Mouse (Mus musculus) embryonic facial prominence, embryonic 13.5 days (tissue): ENCODE measurements around the gene Selenof. TPM values are rescaled to one million over a fixed set of nuclear protein-coding genes. Genes with fewer than 3 reads are reported as not detected.
A peak's percentile ranks its signal among the peaks of the same experiment; 100 is the strongest.

Experiments
- ATAC-seq: fragments of 200-750 bp; cut with Nextera tagmentation; 2 replicates; pipeline ENCODE4 v1.8.0; 2017; ENCODE audit warnings: low read depth; ENCODE audit not compliant: insufficient number of reproducible peaks, insufficient read depth, low FRiP score, low TSS enrichment
- H3K27ac ChIP-seq: fragments of 300-500 bp; sonication (generic); 2 replicates; pipeline ENCODE4 v1.5.1; 2015; ENCODE audit warnings: moderate library complexity, mild to moderate bottlenecking, inconsistent platforms
- H3K27me3 ChIP-seq: fragments of 300-500 bp; sonication (generic); 2 replicates; pipeline ENCODE4 v1.6.1; 2015; ENCODE audit warnings: mild to moderate bottlenecking, inconsistent platforms
- H3K36me3 ChIP-seq: fragments of 300-500 bp; sonication (generic); 2 replicates; pipeline ENCODE4 v1.6.1; 2015; ENCODE audit warnings: mild to moderate bottlenecking, inconsistent platforms
- H3K4me1 ChIP-seq: fragments of 300-500 bp; sonication (generic); 2 replicates; pipeline ENCODE4 v1.6.1; 2015; ENCODE audit warnings: inconsistent platforms
- H3K4me2 ChIP-seq: fragments of 300-500 bp; sonication (generic); 2 replicates; pipeline ENCODE4 v1.6.1; 2015; ENCODE audit warnings: moderate library complexity, mild to moderate bottlenecking, inconsistent platforms
- H3K4me3 ChIP-seq: fragments of 300-500 bp; sonication (generic); 2 replicates; pipeline ENCODE4 v1.5.1; 2015; ENCODE audit warnings: mild to moderate bottlenecking, inconsistent platforms
- H3K9ac ChIP-seq: fragments of 300-500 bp; sonication (generic); 2 replicates; pipeline ENCODE4 v1.6.1; 2015; ENCODE audit warnings: mild to moderate bottlenecking, inconsistent platforms
- H3K9me3 ChIP-seq: fragments of 300-500 bp; sonication (generic); 2 replicates; pipeline ENCODE4 v1.6.1; 2016; ENCODE audit warnings: inconsistent platforms
- WGBS: fragments of 180-500 bp; shearing (Covaris S2); methylation state at CpG from one replicate; pipeline ENCODE4 v1.1.7; 2015; ENCODE audit warnings: mixed read lengths; 5-methylcytosine and 5-hydroxymethylcytosine counted together
- polyA plus RNA-seq: library from polyadenylated mRNA; unstranded; fragments of >200 nt; fragmentation: Nextera tagmentation; extraction: Ambion mirVana; gene quantifications from 2 replicates; pipeline ENCODE4 v1.2.1, GENCODE M21; 2015

The Selenof gene
- polyA plus RNA-seq, 1 experiment from 2014 or later = 619 TPM

- Histone ChIP-seq H3K4me1 (peaks cover 42% of the 10 kb centered on the region), H3K27ac (no peak overlapping the region), H3K9me3 (no peaks in the 10 kb centered on the region), H3K4me2 (no peak overlapping the region), H3K4me3 (no peak overlapping the region), H3K9ac (no peak overlapping the region), H3K36me3 (peaks cover 63% of the 10 kb centered on the region), H3K27me3 (no peaks in the 10 kb centered on the region)
- 79% methylated on average over 5 of the region's 5 CpGs for whole genome bisulfite sequencing
- no peak for ATAC-seq
These were observed 13.7 kb downstream of the Selenof start for GRCm38 (mm10) chr3:144583789-144584188.

GRCm38 (mm10) chr3:144584789-144585553, 14.9 kb downstream of the Selenof start:
- Histone ChIP-seq H3K27me3 (no peaks in the 10 kb centered on the region), H3K36me3 (peaks cover 58% of the 10 kb centered on the region), H3K4me3 (no peak overlapping the region), H3K4me2 (no peak overlapping the region), H3K27ac (no peak overlapping the region), H3K4me1 (peaks cover 42% of the 10 kb centered on the region), H3K9ac (no peak overlapping the region), H3K9me3 (no peaks in the 10 kb centered on the region)
- ATAC-seq = no peak
- 72% methylated on average over 6 of the region's 6 CpGs for WGBS

GRCm38 (mm10) chr3:144586731-144587130, 16.6 kb downstream of the Selenof start:
- H3K36me3 ChIP-seq = peaks cover 61% of the 10 kb centered on the region

GRCm38 (mm10) chr3:144589189-144589890, 19.2 kb downstream of the Selenof start:
- peaks cover 51% of the 10 kb centered on the region for H3K36me3 ChIP-seq

More at GRCm38 (mm10) chr3:144586731-144587130, 16.6 kb downstream of the Selenof start:
- H3K9me3 ChIP-seq = no peaks in the 10 kb centered on the region
- ATAC-seq = no peak
- H3K4me1 ChIP-seq = peaks cover 37% of the 10 kb centered on the region
- no peak overlapping the region for H3K4me3 ChIP-seq
- H3K27me3 ChIP-seq = no peaks in the 10 kb centered on the region
- peak overlapping the region; percentile 62; the same call in 1 of the 2 replicates for H3K27ac ChIP-seq
- WGBS = 76% methylated on average over 7 of the region's 7 CpGs
- no peak overlapping the region for H3K9ac ChIP-seq
- H3K4me2 ChIP-seq = no peak overlapping the region

GRCm38 (mm10) chr3:144592992-144593785, 23.1 kb downstream of the Selenof start:
- Histone ChIP-seq H3K27me3 (no peaks in the 10 kb centered on the region), H3K4me2 (no peak overlapping the region), H3K4me3 (no peak overlapping the region), H3K36me3 (peaks cover 53% of the 10 kb centered on the region), H3K9ac (no peak overlapping the region), H3K27ac (no peak overlapping the region), H3K9me3 (no peaks in the 10 kb centered on the region), H3K4me1 (no peaks in the 10 kb centered on the region)
- no peak for ATAC-seq
- WGBS = 82% methylated on average over 9 of the region's 9 CpGs

More at GRCm38 (mm10) chr3:144589189-144589890, 19.2 kb downstream of the Selenof start:
- Histone ChIP-seq H3K9me3 (no peaks in the 10 kb centered on the region), H3K4me1 (peaks cover 24% of the 10 kb centered on the region), H3K27ac (no peak overlapping the region), H3K4me3 (no peak overlapping the region), H3K9ac (no peak overlapping the region), H3K27me3 (no peaks in the 10 kb centered on the region), H3K4me2 (no peak overlapping the region)
- ATAC-seq = no peak
- WGBS = 82% methylated on average over 8 of the region's 8 CpGs

GRCm38 (mm10) chr3:144597121-144597520, 27.0 kb downstream of the Selenof start:
- H3K36me3 ChIP-seq = peaks cover 49% of the 10 kb centered on the region
- H3K27ac ChIP-seq = no peak overlapping the region
- H3K9ac ChIP-seq = no peak overlapping the region
- H3K27me3 ChIP-seq = no peaks in the 10 kb centered on the region
- no peaks in the 10 kb centered on the region for H3K4me1 ChIP-seq
- no peak overlapping the region for H3K4me2 ChIP-seq
- no peaks in the 10 kb centered on the region for H3K9me3 ChIP-seq
- WGBS = 83% methylated on average over 4 of the region's 4 CpGs
- ATAC-seq = no peak
- H3K4me3 ChIP-seq = no peak overlapping the region

- H3K36me3 ChIP-seq = peaks cover 47% of the 10 kb centered on the region
These were observed 27.8 kb downstream of the Selenof start for GRCm38 (mm10) chr3:144597790-144598467.

GRCm38 (mm10) chr3:144602413-144602812, 32.3 kb downstream of the Selenof start:
- Histone ChIP-seq H3K27me3 (no peaks in the 10 kb centered on the region), H3K9me3 (no peaks in the 10 kb centered on the region), H3K36me3 (peaks cover 31% of the 10 kb centered on the region), H3K4me1 (no peaks in the 10 kb centered on the region), H3K4me2 (no peak overlapping the region), H3K9ac (no peak overlapping the region), H3K27ac (no peak overlapping the region), H3K4me3 (no peak overlapping the region)
- WGBS = 64% methylated on average over 4 of the region's 4 CpGs
- ATAC-seq = no peak

More at GRCm38 (mm10) chr3:144597790-144598467, 27.8 kb downstream of the Selenof start:
- no peak for ATAC-seq
- H3K4me3 ChIP-seq = no peak overlapping the region
- no peak overlapping the region for H3K9ac ChIP-seq
- H3K9me3 ChIP-seq = no peaks in the 10 kb centered on the region
- no peaks in the 10 kb centered on the region for H3K4me1 ChIP-seq
- WGBS = 83% methylated on average over 12 of the region's 12 CpGs
- H3K27ac ChIP-seq = no peak overlapping the region
- H3K27me3 ChIP-seq = no peaks in the 10 kb centered on the region
- no peak overlapping the region for H3K4me2 ChIP-seq

GRCm38 (mm10) chr3:144602819-144603218, 32.7 kb downstream of the Selenof start:
- no peak overlapping the region for H3K9ac ChIP-seq
- H3K36me3 ChIP-seq = peaks cover 28% of the 10 kb centered on the region
- no peaks in the 10 kb centered on the region for H3K4me1 ChIP-seq
- ATAC-seq = no peak
- no peaks in the 10 kb centered on the region for H3K27me3 ChIP-seq
- H3K4me2 ChIP-seq = no peak overlapping the region
- no peaks in the 10 kb centered on the region for H3K9me3 ChIP-seq
- WGBS = 64% methylated on average over 7 of the region's 7 CpGs
- no peak overlapping the region for H3K4me3 ChIP-seq
- no peak overlapping the region for H3K27ac ChIP-seq

GRCm38 (mm10) chr3:144603558-144603957, 33.5 kb downstream of the Selenof start:
- Histone ChIP-seq H3K4me3 (no peak overlapping the region), H3K9me3 (no peaks in the 10 kb centered on the region), H3K36me3 (peaks cover 21% of the 10 kb centered on the region), H3K4me2 (no peak overlapping the region), H3K27ac (no peak overlapping the region), H3K27me3 (no peaks in the 10 kb centered on the region), H3K9ac (no peak overlapping the region), H3K4me1 (no peaks in the 10 kb centered on the region)
- ATAC-seq = no peak
- 86% methylated on average over 3 of the region's 3 CpGs for WGBS

GRCm38 (mm10) chr3:144604205-144604604, 34.1 kb downstream of the Selenof start:
- H3K27me3 ChIP-seq = no peaks in the 10 kb centered on the region
- 65% methylated on average over 7 of the region's 7 CpGs for WGBS
- ATAC-seq = no peak

More at GRCm38 (mm10) chr3:144604205-144604604, 34.1 kb downstream of the Selenof start:
- H3K27ac ChIP-seq = no peak overlapping the region
- no peak overlapping the region for H3K9ac ChIP-seq
- no peak overlapping the region for H3K4me3 ChIP-seq
- H3K9me3 ChIP-seq = no peaks in the 10 kb centered on the region
- H3K36me3 ChIP-seq = peaks cover 17% of the 10 kb centered on the region
- H3K4me1 ChIP-seq = no peaks in the 10 kb centered on the region
- H3K4me2 ChIP-seq = no peak overlapping the region
